Mouse (Mus musculus) heart, postnatal 10 days (tissue): ENCODE data around the gene Bola3. TPM values are rescaled to one million over a fixed set of nuclear protein-coding genes. Genes with fewer than 3 reads are reported as not detected.

Experiments used
- DNase-seq, 2 experiments: peaks; one replicate each; pipeline ENCODE4 v3.0.0; 2021
- intact Hi-C: fragments of 180-260 bp; cut with DNase I; formaldehyde crosslinking; loops from one replicate; pipeline ENCODE4 v1.15.1; 2025
- microRNA-seq, 2 experiments: library from miRNA; unstranded; fragments of <30 nt; microRNA quantifications; one replicate each; pipeline ENCODE4 v1.2.0; 2022
- total RNA-seq, 2 experiments: library from RNA; stranded (reverse); gene quantifications; 2 replicates each; pipeline ENCODE4 v1.2.3; 2021

The Bola3 gene
- total RNA-seq, 2 experiments from 2014 or later: 235 to 249 TPM

DNA sequence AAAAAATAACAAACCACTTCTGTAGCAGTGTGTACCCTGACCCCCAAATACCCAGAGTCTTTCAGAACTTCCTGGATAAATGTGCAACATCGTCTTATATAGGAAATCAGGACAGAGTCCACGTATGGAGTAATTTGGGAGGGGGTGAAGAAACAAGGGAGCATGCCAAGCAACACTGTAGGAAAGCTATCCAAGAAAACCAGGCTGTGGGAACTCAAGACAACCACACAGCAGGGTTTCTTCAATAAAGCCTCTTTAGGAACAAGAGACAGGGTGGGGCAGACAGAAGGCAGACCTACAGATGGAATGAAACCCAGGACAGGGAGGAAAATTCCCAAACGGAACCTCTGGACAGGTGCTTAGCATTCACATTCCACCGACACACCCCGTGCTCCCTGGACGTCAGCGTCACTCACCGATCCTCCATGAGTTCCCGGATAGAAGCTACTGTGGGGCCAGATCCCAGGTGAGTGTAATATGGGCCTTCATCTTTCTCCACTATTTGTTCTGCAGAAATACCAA is 36.7 kb downstream of the Bola3 start:
- intact Hi-C loops: no loop called here
- no peak for DNase-seq

DNA sequence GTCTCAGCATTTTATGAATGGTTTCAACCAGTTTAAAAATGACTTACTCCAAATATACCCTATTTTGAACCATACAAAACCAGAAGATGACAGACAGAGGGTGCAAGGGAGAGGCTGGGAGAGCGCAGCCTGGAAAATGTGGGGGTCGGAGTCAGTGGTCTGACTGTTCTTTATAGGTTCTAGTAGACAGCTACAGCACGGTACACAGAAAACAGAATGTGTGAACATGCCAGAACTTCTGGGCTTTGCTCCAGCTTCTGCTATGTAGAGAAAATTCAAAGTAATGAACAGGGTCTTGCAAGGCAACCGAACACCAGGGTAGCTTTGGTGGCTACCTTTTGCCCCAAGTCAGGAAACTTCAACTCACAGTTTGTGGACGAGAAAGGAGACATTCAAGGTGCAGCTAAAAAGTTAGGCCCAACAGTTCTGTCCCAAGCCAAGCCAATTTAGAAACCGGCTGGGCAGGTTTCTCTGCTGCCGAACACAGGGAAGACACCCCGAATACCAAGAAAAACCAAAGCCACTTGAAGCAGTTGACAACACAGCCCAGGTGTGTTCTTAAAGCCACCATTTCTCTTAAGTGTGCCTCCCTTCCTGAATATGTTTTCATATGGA is 43.3 kb downstream of the Bola3 start:
- DNase-seq: peak; percentile 42 to 48
- intact Hi-C loops: no loop called here

DNA sequence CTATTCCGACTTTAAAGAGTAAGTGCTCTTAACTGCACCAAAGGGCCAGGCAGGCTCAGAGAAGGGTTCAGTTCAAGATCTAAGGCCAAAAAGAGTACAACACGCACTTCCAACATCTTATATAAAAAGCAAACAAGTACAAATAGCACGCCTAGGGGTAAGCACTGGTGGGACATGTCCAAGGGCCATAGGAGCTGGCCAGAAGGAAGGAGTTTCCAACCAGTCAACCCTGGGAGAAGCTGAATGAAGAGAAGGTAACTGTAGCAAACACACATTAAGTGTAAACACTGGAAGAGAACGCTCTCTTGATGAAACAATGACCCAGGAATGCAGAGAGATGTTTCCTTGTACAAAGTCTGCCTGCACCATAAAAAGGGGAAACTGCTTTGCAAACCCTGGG is 45.2 kb downstream of the Bola3 start:
- DNase-seq: no peak
- intact Hi-C loops: no loop called here

DNA sequence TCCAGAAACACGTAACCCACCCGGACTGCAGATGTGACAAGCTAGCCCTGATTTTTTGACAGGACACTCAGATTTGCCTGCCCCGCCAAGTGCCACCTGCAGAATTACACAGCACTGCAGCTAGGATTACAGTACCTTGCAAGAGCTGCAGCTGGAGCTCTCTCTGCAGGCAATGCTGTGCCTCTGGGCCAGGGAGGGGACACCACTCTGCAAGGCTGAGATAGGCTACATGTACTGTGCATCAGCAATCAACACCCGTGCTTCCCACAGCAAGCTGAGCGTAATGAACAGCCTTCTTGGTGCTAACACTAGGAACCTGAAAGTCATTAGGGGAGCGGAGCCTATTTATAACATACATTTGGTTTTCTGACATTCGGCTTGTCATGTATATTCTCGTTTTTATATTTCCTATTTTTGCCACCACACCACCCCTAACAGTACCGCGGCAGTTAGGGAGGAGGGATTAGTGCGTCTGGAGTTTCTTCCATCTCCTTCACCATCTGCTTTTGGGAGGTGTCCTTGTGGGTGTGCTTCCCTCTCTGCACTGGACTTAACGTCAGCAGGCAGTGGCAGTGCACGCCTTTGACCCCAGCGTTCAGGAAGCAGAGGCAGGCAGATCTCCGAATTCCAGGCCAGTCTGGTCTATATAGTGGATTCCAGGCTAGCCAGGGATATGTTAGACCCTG is 46.7 kb downstream of the Bola3 start:
- no peak for DNase-seq
- intact Hi-C loops: no loop called here

DNA sequence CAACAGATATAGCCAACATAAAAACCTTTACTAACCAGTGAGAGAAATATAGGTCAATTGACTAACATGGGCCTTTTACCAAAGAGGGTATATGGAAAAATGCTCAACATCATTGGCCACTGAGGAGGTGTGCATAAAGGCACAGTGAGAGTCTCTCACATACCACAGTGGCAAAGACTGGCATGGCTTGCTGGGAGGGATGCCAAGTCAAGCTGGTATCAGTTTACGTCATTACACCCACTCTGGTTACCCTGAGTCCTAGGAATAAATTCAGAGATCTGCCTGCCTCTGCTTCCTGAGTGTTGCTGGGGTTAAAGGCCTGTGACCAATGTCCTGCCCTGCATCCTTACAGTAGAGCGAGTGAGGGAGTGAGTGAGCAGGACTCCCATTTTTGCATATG is 47.8 kb downstream of the Bola3 start:
- no peak for DNase-seq
- intact Hi-C loops: no loop called here

DNA sequence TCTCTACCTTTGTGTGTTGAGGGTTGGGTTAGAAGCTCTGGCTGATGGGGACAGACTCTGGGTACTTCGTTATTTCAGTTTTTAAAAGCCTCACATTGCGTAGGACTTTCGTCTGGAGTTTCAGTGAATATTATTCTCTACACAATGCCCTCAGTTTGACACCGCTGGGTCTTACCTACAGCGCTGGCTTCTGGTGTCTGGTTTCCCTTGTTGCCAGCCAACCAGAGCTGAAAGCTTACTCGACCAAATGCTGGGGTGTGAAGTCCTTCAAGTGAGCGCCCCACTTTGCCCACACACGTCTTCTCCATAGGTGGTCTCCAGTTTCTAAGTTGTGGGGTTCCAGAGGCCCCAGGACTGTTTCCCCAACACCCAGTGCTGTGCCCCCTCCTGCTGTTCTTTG is 48.8 kb downstream of the Bola3 start:
- intact Hi-C loops: no loop called here
- DNase-seq: no peak

DNA sequence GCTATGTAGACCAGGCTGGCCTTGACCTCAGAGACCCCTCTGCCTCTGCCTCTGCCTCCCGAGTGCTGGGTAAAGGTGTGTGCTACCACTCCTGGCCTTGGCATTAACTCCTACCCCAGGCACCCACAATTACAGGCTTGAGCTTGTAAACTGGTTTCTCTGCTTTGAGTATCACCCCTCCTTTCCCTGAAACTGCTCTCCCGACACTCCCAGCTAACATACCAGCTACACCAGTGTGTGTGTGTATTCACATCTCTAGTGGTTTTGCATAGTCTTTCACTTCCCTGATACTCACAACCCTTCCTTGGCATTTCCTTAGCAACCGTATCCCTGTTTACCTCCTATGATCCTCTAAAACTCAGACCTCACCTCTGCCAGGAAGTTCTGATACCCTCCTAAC is 50.8 kb downstream of the Bola3 start:
- no peak for DNase-seq
- intact Hi-C loops: no loop called here

DNA sequence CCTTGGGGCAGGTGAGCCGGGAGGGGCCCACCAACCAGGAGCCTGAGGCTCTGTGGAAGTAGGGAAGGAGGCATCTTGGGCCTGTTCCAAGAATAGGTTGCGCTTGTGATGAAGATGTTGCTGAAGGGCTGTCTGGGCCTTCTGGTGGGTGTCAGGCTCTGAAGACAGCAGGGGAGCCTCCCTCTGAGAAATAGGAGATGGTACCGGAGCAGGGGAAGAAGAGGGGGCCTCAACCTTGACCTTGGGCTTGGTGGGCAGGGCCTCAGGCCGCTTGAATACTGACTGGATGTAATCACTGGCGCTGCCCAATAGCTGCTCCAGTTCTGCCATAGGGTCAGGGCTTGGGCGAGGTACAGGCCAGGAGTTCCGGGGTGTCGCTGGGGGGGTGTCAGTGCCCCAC is 54.5 kb downstream of the Bola3 start:
- intact Hi-C loops: no loop called here

DNA sequence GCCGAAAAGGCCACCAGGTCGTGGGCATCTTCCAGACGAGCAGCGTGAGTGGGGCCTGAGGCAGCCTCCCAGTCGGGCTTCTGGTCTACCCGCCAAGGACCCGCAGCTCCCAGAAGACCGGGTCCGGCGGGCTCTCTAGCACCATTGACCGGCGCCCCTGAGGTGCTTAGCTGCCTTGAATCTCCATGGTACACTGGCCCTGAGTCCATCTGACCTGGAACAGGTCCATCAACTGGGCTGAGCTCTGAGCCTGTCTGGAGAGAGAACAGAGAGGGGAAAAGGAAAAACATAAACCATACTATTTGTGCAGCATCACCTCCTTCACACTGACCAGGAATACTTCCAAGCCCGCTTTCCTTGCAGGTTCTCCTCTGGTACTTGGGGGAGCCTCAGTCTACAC is 55.6 kb downstream of the Bola3 start:
- no peak for DNase-seq
- intact Hi-C loops: no loop called here

More for the DNA sequence above, 54.5 kb downstream of the Bola3 start:
- no peak for DNase-seq

DNA sequence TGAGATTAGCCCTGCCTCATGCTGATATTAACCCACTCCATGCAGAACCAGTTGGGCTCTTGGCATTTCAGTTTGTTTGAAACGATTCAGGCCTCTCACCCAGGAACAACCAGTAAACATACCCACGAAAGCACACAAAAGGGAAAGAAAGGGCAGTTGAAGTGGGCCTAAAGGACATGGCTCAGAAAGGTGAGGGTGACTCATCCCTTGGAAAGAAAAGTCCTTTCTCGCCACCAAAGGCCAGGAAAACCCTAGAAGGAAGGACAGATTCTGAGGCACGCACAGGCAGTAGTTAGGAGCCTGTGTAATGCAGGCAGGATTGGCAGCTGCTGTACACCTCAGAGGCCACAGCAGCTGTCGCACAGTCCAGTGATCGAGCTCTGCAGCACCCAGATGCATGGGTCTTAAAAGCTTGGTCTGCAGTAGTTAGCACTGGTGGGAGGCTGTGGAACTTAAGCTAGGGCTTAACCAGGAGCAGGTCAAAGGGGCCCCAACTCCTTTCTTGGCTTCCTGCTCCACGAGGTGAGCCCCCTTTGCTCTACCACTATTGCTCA is 56.6 kb downstream of the Bola3 start:
- intact Hi-C loops: no loop called here
- DNase-seq: no peak

DNA sequence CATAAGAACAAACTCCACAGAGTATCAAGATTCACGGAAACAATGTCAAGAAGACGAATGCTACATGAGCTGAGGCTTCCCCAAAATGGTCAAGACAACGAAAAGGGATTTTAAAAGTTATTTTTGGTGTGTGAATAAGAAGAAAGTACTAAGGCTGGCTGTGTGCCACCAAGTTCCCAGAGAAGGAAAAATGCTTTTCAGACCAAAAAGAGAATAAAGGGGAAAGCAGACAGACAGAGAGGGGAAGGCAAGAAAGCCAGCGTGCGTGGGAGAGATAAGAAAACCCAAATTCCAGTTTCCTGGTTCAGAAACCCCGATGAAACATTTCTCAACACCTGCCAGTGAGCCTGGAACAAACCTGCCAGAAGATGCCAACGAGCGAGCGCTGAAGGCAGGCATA is 59.6 kb downstream of the Bola3 start:
- intact Hi-C loops: no loop called here
- DNase-seq: no peak

Small RNA genes lying within 50 kb of the gene (microRNA-seq; reads per million reads assigned to microRNA genes)
- gene Mir6374: 0 reads per million in 2 experiments

Other genes starting within 250 kb of the Bola3 start
- gene Ccdc142, start 247.5 kb upstream of the Bola3 start, total RNA-seq: 1 to 10 TPM; 2.3 to 2.7 TPM
- gene Gm42688, start 247.5 kb upstream of the Bola3 start, total RNA-seq: 1 to 10 TPM; 1.9 to 2.1 TPM
- 100 to 1,000 TPM; 111 to 125 TPM for gene Mrpl53, start 240.1 kb upstream of the Bola3 start, total RNA-seq
- gene Mogs, start 233.7 kb upstream of the Bola3 start, total RNA-seq: 10 to 100 TPM; 13.4 to 15.8 TPM
- 10 to 100 TPM; 83.1 to 83.9 TPM for gene Wbp1, start 227.6 kb upstream of the Bola3 start, total RNA-seq
- gene Ino80b, start 223.7 kb upstream of the Bola3 start, total RNA-seq: 10 to 100 TPM; 14.6 to 17.6 TPM
- 10 to 100 TPM; 10.7 to 11.7 TPM for gene Rtkn, start 213.7 kb upstream of the Bola3 start, total RNA-seq
- gene Wdr54, start 192.8 kb upstream of the Bola3 start, total RNA-seq: 1 to 10 TPM; 1.7 to 1.8 TPM
- gene 1700003E16Rik, start 192.7 kb upstream of the Bola3 start, total RNA-seq: under 1 TPM in 1 of 2 experiments, not detected in 1; 0.12 TPM
- gene Dctn1, start 183.2 kb upstream of the Bola3 start, total RNA-seq: 100 to 1,000 TPM; 121 to 127 TPM
- gene Slc4a5, start 129.3 kb upstream of the Bola3 start, total RNA-seq: not detected
- 1 to 10 TPM; 5.0 to 5.4 TPM for gene Mthfd2, start 23.2 kb upstream of the Bola3 start, total RNA-seq
- 10 to 100 TPM; 30.5 to 35.1 TPM for gene Mob1a, start 23.1 kb upstream of the Bola3 start, total RNA-seq
- 10 to 100 TPM; 49.0 to 54.3 TPM for gene Tet3, start 109.9 kb downstream of the Bola3 start, total RNA-seq
- gene Dguok, start 157.8 kb downstream of the Bola3 start, total RNA-seq: 10 to 100 TPM; 24.0 to 31.1 TPM
- gene Actg2, start 187.1 kb downstream of the Bola3 start, total RNA-seq: 1 to 10 TPM; 5.0 to 8.2 TPM
- 10 to 100 TPM; 15.0 to 17.1 TPM for gene Stambp, start 223.6 kb downstream of the Bola3 start, total RNA-seq